Mouse (Mus musculus): ENCODE results near the gene Rft1. TPM values are rescaled to one million over a fixed set of nuclear protein-coding genes. Genes with fewer than 3 reads are reported as not detected.
"Not testable (repeated sequence)": the region's sequence is repeated elsewhere in the genome, so short reads cannot be mapped to it uniquely, and the experiment has no call there.

The Rft1 gene
- total RNA-seq, 2 experiments from 2014 or later = 9.6 to 10.5 TPM

DNA sequence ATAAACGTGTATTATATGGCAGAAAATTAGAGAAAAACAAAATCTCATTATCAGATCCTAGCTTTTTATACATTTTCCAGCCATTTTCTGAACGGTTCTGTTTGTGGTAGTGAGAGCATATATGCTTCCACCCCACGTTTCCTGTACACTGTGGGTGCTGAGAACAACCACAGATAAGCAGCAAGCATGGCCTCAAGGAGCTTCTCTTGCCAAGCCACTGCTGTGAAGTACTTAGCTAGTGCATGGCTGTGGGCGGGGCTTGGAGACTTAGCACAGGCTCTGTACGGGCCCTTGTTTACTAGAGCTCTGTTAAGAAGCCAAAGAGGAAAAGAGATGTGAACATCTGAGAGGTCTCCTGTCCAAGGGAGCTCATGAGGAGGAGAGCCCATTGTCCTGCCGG is 20.8 kb downstream of the Rft1 start:
- no peak for DNase-seq

DNA sequence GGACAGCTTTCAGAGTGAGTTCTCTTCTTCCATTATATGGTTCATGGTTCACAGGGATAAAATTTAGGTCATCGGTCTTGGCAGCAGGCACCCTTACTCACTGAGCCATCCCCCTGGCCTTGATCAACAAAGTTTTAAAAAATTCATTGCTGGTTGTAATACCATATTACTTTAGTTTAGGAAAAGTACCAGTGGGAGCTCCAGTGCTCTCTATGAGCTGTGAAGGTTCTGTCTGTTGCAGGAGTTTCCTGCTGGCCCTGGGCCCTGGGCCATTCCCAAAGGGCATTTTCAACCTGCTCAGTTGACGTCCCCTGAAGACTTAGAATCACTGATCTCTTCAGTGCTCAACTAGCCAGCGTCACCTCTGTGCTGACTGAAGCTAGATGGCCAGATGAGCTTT is 28.0 kb downstream of the Rft1 start:
- DNase-seq = no peak

DNA sequence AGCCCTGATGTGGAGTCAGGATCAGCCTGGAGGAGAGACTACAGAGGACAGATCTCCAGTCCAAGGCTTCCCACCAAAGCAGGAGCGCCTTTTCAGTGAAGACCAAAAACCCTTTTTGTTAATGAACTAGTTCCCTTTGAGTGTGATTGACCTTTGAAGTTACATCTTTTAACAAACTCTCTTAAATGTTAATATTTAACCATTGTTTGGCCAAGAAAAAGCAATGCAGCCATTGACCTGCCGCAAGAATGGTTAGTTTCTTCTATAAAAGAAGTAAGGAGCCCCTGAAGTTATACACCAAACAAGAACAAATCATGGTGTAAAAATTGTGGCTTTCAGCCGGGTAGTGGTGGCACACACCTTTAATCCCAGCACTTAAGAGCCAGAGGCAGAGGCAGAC is 36.5 kb downstream of the Rft1 start:
- no peak for DNase-seq

DNA sequence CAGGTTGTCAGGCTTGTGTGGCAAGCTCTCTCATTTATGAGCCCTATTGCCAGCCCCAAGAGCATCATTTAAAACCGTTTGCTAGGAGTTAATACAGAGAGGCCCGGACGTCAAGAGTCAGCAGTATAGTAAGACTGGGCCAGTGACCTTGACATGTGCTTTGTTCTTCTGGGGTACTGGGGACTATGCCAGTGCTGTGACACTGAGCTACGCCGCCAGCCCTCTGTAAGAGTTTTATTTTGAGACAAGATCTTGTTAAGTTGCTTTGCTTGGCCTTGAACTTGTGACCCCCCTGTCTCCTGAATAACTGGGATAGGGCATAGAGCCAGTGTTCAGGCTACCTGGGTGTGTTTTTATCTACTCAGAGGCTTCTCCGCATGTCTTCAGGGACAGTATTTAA is 38.3 kb downstream of the Rft1 start:
- no peak for DNase-seq

DNA sequence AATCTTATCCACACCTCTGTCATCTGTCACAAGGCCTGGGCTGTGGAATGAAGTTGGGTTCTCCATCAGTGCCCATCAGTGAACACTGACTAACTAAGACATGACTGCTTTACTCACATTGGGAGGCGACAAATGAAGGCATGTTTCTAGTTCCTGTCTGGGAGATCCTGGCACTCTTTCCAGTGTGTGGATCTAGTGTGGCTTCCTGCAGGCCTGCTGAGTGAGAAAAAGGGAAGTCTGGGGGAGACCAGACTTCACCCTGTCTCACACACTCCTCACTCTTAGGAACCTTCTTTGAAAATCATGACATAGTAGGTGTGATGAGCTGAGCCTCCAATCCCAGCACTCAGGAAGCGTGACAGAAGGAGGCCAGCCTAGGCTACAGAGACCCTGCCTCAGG is 40.6 kb downstream of the Rft1 start:
- no peak for DNase-seq

DNA sequence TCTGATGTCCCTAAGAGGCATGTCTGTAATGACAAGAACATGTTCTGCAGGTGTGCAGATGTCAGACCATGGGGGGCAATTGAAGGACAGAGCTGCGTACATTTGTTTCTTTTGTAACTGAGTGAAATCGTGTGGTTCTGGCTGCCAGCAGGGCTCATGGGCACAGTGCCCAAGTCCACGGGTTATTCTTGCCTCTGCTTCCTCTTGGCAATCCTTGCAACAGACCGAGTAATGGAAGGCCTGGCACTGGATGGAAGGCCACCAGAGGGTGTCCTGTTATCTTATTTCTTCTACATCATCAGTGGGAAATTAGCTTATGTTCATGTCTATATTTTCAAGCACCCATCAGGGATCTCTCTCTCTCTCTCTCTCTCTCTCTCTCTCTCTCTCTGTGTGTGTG is 41.4 kb downstream of the Rft1 start:
- peak; percentile 78 for DNase-seq

DNA sequence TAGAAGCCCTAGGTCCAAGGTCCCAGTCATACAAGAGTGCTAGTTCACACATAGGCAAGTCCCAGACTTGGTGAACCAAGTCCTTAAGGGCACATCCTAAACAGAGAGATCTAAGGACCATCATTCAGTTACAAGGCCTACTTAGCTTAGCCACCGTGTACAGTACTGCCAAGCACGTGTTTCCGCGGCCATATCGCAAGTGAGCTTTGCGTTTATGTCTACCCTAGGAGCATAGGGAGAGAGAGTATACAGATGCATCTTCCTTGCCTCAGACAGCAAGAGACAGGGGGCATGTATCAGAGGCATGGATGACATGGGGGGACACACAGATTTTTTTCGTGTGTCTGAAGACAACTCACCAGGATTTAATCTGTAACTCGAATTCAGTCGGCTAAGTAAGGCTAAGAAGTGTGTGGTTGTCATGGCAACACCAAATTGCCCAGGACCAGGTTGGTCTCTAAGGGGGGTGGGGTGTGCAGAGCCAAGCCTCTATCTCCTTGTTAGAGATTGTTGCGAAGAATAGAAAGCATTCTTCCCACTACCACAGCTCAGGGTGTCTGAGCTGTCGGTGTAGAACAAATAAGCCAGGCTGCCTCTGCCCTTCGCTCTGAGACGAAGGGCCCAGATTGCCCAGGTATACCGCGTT is 43.4 kb downstream of the Rft1 start:
- DNase-seq = no peak

DNA sequence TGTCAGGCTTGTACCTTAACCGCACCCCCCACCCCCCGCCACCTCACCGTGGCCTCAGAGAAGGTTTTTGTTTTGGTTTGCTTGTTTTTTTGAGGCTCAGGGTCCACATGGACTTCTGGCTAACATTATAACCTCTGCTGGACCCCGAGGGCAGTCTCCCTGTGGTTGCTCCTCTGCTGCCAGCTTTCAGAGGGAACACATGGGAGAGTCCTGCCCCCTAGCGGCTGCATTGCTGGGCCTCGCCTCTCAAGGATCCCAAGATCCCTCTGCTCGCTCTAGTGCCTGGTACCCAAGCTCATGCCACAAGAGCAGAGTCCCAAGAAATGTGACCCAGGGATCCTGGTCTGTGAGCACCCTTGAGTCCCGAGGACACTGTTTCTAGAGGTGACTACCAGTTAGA is 45.5 kb downstream of the Rft1 start:
- DNase-seq = peak; percentile 68

DNA sequence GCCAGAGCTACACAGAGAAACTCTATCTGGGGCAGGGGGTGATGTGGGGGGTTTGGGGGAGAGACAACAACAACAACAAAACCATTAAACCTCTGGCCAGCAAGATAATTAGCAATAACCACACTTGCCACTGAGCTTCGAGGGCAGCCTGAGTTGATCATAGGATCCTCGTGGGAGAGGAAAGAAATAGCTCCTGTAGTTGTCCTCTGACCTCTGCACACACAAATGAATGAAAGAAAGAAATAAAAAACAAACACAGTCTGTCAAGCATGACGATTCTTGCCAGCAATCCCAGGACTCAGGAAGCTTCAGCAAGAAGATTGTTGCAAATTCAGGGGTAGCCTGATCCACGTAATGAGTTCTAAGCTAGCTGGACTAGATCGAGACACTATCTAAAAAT is 48.4 kb downstream of the Rft1 start:
- DNase-seq = no peak

DNA sequence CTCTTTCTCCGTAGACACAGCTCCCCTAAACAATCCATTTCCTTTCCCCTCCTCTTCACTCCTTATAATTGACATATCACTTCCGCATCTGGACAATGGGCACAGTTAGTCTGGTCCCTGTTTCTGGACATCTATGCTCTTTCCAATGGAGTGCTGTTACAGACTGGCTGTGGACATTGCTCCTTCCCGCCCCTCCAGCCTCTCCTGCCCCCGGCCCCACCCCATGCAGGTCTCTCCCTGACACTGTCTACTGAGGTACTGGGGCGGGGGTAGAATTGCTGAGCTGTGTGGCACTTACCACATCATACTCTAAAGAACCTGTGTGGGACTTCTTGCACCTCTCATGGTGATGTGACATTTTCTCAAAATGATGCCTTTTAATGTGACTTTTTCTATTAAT is 48.9 kb downstream of the Rft1 start:
- no peak for DNase-seq

DNA sequence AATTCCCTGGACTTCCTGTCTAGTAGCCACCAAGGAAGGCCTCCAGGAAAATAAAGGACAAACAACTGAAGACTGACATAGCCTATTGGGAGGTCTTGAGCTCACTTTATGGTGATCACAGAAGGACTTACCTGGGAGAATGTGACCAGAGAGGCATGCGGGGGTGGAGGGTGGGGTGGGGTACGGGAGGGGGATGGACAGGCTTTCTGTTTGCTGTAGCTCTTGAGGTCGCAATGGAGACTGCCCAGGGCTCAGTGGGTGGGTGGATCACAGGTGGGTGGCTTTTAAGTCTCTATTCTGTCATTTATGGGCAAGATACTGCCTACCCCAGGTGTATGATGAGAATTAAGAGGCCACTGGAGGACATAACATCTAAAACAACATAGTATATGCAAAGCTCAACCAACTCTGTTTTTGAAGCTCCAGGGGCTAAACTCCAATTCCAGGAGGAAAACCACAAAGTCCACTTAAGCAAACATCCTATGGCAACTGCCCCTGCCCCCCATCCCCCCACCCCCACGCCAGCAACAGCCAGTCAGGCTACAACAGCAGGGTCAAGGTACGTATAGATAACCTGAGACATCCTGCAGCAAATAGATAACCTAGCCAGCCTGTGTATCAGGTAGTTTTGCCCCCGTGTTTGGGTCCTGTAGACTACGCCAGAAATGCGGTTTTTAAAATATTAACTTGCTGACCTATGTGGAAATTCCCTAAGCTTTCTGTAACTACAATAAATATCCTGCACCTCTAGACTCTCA is 50.1 kb downstream of the Rft1 start:
- no peak for DNase-seq

DNA sequence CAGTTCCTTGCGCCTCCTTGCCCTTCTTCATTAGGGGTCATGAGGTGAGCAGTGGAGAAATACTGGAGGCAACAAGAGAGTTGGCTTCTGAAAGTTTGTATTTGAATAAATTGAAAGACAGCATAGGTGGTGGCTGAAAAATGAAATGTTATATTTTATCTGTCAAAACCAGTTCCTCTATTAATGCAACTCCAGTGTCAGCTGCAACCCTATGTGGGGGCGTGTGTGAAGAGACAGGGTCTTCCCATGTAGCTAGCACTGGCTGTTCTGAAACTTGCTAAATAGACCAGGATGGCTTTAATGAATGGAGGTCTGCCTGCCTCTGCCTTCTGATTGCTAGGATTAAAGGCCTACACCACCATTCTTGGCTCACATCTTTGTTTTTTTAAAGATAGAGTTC is 57.7 kb downstream of the Rft1 start:
- no peak for DNase-seq

DNA sequence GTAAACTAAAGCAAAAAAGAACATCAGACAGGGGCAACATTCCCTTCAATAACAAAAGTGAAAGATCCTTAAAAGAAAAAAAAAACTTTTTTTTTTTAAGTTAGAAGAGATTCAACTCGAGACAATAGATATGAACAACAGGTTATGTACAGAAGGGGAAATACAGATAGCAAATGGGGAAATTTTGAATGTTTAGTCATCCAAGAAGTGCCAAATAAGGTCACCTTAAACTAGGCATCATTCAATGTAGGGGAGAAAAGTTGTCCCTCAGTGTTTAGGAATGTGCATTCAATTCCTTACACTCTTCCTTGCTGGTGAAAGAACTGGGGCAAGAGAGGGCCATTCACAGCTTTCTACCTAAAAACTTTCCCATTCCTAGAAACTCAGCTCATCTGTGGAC is 59.6 kb downstream of the Rft1 start:
- DNase-seq = no peak

DNA sequence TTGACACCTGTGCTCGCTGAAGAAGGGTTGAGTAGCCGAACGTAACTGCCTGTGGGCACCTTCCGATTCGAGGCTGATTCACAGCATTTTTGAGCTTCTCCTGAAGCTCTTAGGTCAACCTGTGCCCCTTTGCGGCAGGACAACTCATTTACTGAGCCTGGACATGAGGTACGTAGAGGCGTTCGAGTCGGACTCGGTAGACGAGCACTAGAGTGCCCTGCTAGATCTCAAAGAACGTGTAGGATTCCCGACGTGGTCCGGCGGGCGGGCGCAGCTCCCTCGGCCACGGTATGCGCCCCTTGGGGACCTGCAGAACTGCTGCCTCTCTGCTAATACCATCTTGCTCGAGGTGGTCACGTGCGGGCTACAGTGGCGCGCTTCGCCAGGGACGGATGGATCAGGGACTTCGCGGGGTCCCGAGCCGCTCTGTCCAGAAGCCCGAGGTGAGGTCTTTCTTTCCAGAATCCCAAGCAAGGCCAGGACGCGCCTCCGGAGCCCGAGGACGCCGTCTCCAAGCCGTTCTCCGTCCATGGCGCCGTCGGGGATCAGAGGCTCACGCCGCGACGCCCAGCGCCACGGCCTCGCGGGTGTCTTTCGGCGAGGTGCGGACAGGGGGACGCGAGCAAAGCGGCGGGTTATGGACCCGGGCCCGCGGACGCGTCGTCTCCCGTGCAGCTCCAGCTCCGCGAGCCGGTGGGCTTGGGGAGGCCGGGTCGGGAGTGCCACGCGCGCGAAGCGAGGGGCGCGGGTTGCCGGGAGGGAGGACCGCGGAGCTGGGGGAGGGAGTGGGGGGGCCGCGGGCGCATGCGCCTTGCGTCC is 60.8 kb downstream of the Rft1 start, which contains the start of gene Sfmbt1:
TSS of gene Sfmbt1 (plus strand) at position 51 of the 819 bp plus-strand sequence.
- DNase-seq = no peak

DNA sequence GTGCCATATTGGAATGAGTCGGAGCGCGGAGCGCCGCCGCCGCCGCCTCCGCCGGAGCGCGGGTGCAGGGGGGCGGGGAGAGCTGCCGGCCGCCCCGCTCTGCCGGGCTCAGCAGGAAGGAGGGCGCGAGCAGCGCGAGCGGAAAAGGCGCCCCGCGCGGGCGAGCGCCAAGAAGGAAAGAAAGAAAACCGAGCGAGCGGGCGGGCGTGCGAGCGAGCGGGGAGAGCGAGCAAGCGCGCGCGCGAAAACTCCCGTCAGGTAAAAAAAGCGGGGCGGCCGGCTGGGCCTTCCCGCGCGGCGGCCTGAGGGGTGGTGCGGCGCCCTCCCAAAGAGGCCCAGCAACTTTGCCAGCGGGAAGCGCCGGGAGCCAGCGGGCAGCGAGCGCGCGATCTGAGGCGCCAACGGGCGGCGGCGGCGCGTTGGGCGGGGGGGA is 61.5 kb downstream of the Rft1 start:
- DNase-seq = peak; percentile 82

DNA sequence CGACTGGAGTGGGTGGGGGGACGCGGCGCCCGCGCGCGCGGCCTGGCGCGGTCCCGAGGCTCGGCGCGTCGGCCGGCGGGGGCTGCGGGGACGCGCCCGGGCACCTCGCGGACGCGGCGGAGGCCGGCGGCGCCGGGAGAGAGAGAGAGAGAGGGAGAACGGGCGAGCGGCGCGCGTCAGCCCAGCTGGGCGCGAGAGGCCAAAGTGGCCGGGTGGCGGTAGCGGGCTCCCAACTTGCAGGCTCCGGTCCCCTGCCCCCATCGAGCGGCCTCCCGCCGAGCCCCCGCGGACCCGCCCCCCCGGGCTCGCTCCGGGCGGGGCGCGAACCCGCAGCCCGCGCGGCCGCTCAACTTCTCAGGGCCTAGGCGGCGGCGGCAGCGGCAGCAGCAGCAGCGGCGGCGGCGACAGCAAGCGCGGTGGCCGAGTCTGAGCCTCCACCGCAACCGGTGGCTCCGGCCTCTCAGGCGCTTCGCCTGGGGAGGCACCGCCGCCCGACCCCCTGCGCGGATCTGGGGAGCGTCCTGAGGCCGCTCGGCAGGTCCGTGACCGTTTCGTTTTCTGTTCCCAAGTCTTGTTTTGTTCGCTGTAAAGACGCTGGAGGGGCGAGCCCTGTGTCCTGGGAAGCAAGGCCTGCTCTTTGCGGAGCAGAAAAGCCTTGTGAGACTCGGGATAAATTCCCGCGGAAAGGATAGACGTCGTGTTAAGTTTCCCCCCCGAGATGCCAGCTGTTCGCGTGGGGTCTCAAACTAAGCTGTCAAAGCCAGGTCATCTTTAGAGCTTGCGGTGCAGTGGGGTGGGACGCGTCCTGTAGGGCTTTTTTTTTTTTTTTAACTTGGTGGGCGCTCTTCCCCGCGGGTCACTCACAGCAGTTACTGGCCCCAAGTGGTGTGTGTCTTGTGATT is 62.1 kb downstream of the Rft1 start:
- peak; percentile 71 for DNase-seq

DNA sequence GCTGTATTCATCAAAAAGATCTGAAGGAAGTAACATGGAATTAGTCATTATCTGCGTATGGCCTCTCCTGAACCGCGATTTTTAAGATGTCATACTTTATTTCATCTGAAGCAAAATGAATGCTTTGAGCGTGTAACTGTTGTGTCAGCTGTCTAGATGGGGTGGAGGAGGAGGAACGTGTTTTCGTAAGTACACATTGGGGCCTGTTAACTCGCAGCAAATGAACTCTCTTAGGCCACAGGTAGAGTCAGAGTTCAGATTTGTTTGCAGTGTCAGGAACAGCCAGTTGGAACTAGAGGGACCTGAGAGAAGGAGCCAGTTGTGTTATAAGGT is 62.8 kb downstream of the Rft1 start:
- no peak for DNase-seq

DNA sequence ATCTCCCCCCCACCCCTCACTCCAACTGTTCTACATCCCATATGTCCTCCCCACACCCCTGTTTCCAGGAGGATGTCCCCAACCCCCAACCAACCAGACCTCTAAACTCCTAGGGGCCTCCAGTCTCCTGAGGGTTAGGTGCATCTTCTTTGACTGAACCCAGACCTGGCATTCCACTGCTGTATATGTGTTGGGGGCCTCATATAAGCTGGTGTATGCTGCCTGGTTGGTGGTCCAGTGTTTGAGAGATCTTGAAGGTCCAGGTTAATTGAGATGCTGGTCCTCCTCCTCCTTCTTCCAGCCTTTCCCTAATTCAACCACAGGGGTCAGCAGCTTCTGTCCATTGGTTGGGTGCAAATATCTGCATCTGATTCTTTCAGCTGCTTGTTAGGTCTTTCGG is 64.5 kb downstream of the Rft1 start:
- not testable (repeated sequence) for DNase-seq

DNA sequence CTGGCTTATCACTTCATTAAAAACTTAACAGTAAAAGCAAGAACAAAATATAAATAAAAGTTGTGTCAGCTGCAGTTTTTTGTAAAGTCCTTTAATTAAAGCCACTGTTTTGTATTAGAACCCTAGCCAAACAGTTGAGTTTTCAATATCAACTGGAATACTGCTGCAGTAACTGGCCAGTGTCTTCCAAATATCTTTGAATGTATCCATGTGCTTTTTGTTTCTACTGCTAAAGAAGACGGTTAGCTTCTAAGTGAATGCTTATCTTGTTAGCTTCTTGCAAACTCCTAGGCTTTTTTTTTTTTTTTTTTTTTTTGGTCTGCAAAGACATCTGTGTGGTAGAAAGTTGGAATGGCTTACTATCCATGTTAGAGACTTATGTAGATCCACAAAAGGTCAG is 65.4 kb downstream of the Rft1 start:
- no peak for DNase-seq

DNA sequence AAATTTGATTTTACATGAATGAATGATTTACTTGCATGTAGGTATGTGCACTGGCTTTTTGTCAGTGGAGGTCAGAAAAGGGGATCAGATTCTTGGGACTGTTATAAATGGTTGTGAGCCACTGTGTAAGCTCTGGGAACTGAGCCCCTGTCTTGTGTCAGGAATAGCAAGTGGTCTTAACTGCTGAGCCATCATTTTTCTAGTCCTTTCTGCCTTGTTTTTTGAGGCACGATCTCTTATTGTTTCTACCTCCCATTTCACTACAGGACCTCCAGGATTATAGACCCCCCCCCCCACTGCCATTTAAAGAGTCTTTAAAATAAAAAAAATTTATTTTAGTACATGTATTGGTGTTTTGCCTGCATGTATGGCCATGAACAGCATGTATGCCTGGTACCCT is 67.7 kb downstream of the Rft1 start:
- no peak for DNase-seq

DNA sequence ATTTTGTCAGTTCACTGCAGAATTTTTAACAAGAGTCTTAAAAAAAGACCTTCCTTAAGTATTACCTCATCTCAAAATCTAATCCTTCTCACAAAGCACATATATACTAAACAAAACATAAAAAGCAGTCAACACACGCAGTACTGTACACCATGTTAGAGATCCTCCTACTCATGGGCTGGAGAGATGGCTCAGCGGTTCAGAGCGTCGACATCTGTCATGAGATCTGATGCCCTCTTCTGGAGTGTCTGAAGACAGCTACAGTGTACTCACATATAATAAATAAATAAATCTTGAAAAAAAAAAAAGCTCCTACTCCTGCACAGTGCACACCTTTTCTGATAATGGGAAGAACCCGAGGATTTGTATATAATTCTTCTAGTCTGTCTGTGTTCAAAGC is 68.2 kb downstream of the Rft1 start:
- DNase-seq = no peak

DNA sequence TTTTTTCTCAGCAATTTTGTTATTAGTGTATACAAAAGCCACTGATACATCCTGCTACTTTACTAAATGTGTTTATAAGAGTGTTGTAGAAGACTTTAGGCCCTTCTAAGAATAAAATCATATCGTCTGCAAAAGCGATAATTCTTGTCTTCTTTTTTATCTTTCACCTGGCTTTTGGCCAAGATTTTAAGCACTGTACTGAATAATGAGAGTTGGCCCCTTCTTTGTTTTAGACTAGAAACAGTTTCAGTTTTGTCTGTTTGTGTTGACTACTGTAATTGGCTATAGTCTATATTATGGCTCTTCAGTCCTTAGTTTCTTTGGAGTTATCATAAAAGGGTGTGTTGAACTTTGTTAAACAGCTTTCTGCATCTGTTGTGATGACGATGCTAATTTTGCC is 77.7 kb downstream of the Rft1 start:
- no peak for DNase-seq

DNA sequence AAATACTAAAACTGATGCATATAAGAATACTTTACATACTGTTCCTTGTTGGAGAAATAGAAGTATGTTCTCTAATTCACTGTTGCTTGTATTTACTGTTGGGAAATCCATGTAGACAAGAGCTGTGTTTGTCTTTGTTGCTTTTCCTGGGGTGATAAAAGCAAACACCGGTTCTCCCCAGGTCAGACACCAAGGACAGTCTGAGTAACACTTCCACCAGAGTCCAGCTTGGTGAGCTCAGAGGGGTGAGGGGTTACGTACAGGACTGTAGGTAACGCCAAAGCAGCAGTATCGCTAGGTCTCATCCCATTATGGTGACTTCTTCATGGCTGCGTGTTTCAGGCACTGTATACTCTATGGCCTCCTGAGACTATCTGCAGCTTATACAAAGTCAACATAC is 80.5 kb downstream of the Rft1 start:
- DNase-seq = no peak

Data from heart, postnatal 4 days (tissue).